ENCODE assay signal across 25 mouse cellular contexts in the genomic region with DNA sequence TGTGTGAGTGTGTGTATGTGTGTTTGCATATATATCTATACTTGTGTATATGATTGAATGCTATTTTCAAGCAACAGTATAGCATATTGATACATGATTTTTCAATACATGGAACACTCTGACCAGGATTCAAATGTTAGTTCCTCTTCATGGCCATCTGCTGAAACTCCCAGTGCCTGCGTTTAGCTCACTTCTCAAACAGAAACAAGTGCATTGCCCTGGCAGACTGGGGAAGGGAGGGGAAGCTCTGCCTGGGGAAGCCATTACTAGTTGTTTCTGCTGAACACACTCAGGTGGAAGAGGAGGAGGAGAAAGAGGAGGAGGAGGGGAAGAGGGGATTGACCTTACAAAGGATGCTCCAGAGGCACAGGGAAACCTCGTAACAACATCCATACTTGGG. TPM values are rescaled to one million over a fixed set of nuclear protein-coding genes. Genes with fewer than 3 reads are reported as not detected.
"Had no signal": no experiment of that assay in that cellular context is flagged by ENCODE, and none has a peak within 500 bp of the region (broad histone marks: within the 10 kb centered on the region; RNA-seq: fewer than 3 reads in every experiment).

No protein-coding gene starts in this region.

- H3K9me3 ChIP-seq: limb, embryonic 12.5 days; limb, embryonic 15.5 days; liver, embryonic 12.5 days; liver, embryonic 15.5 days; midbrain, embryonic 10.5 days; midbrain, embryonic 13.5 days; neural tube, embryonic 13.5 days; stomach, embryonic 15.5 days had no signal

- H3K4me2 ChIP-seq: limb, embryonic 12.5 days; limb, embryonic 15.5 days; liver, embryonic 12.5 days; liver, embryonic 15.5 days; midbrain, embryonic 13.5 days; neural tube, embryonic 13.5 days; stomach, embryonic 15.5 days had no signal

- DNase-seq: kidney, adult 18-20 months; kidney, adult 9 months; kidney, postnatal 25 days; left cerebral cortex, postnatal 4 days; lung, adult 2 months; retina, postnatal 1 day; right cerebral cortex, postnatal 25 days; spleen, adult 18-20 months; thymus, postnatal 25 days had no signal

- H3K36me3 ChIP-seq: limb, embryonic 12.5 days; limb, embryonic 15.5 days; liver, embryonic 12.5 days; liver, embryonic 15.5 days; midbrain, embryonic 10.5 days; midbrain, embryonic 13.5 days; neural tube, embryonic 13.5 days; stomach, embryonic 15.5 days had no signal

- H3K27ac ChIP-seq: kidney, postnatal 0 days; limb, embryonic 12.5 days; limb, embryonic 15.5 days; liver, embryonic 12.5 days; liver, embryonic 15.5 days; macrophage; midbrain, embryonic 10.5 days; midbrain, embryonic 13.5 days; neural tube, embryonic 13.5 days; stomach, embryonic 15.5 days had no signal

- ATAC-seq: liver, embryonic 12.5 days; midbrain, embryonic 13.5 days; midbrain, embryonic 16.5 days had no signal

- H3K4me1 ChIP-seq: liver, embryonic 12.5 days; liver, embryonic 15.5 days had no signal

- H3K27me3 ChIP-seq: limb, embryonic 15.5 days; liver, embryonic 12.5 days; liver, embryonic 15.5 days; neural tube, embryonic 13.5 days; stomach, embryonic 15.5 days had no signal

- H3K4me3 ChIP-seq: limb, embryonic 12.5 days; limb, embryonic 15.5 days; liver, embryonic 12.5 days; liver, embryonic 15.5 days; megakaryocyte, embryonic 14.5 days; midbrain, embryonic 10.5 days; midbrain, embryonic 13.5 days; myocyte; neural tube, embryonic 13.5 days; stomach, embryonic 15.5 days had no signal

- H3K9ac ChIP-seq: limb, embryonic 12.5 days; limb, embryonic 15.5 days; liver, embryonic 12.5 days; liver, embryonic 15.5 days; midbrain, embryonic 13.5 days; neural tube, embryonic 13.5 days; stomach, embryonic 15.5 days had no signal

RNA-seq across cellular contexts. Expression of a gene that starts 52.7 kb away (rescaled TPM):
- total RNA-seq: monocyte, adult 5-6 weeks; neutrophil, adult 5-6 weeks had no signal
- polyA plus RNA-seq: large intestine, adult 2 months; liver, embryonic 12.5 days; liver, embryonic 15.5 days; neural tube, embryonic 13.5 days had no signal
